Mouse (Mus musculus) cerebellum, adult 2 months (tissue): ENCODE measurements around the gene Rnf222. TPM values are rescaled to one million over a fixed set of nuclear protein-coding genes. Genes with fewer than 3 reads are reported as not detected.
A peak's percentile ranks its signal among the peaks of the same experiment; 100 is the strongest.

Experiments
- DNase-seq, 2 experiments: peaks; one replicate each; pipeline ENCODE4 v3.0.0; 2021
- H3K27ac ChIP-seq: fragments of 200-500 bp; 2 replicates; pipeline ENCODE4 v1.5.1; 2012; ENCODE audit warnings: low read length, control low read depth, inconsistent platforms; ENCODE audit not compliant: insufficient read depth
- H3K27me3 ChIP-seq: fragments of 200-500 bp; 2 replicates; pipeline ENCODE4 v1.6.1; 2012; ENCODE audit warnings: inconsistent platforms, mild to moderate bottlenecking, low read length, moderate library complexity; ENCODE audit not compliant: control insufficient read depth, insufficient read depth
- H3K4me1 ChIP-seq: fragments of 200-500 bp; 2 replicates; pipeline ENCODE4 v1.6.1; 2011; ENCODE audit warnings: low read length; ENCODE audit not compliant: control insufficient read depth, insufficient read depth
- H3K4me3 ChIP-seq: fragments of 200-500 bp; replicated peaks from 2 replicates; pipeline ENCODE3; 2011; ENCODE audit warnings: mild to moderate bottlenecking, low read depth, low read length, control low read depth; ENCODE audit not compliant: insufficient read depth
- CTCF ChIP-seq: fragments of 200-500 bp; IDR thresholded peaks from 2 replicates; pipeline ENCODE4 v1.5.1; 2011; ENCODE audit warnings: low read depth, mild to moderate bottlenecking, control low read depth, low read length, moderate library complexity, borderline replicate concordance; ENCODE audit not compliant: insufficient read depth
- POLR2A ChIP-seq: fragments of 200-500 bp; IDR thresholded peaks from 2 replicates; pipeline ENCODE4 v1.6.1; 2011; ENCODE audit warnings: low read length, control low read depth, borderline replicate concordance; ENCODE audit not compliant: insufficient read depth
- WGBS: fragments of 180-500 bp; shearing (Covaris S2); methylation state at CpG from one replicate; pipeline ENCODE4 v1.1.7; 2018; 5-methylcytosine and 5-hydroxymethylcytosine counted together
- polyA plus RNA-seq: library from polyadenylated mRNA; depleted of rRNA; stranded (reverse); fragments of >200 nt; gene quantifications from 2 replicates; pipeline ENCODE4 v1.2.3, GENCODE M21; 2012

Rnf222 gene
- polyA plus RNA-seq, 1 experiment, result 0.05 TPM

GRCm38 (mm10) chr11:68857329-68857728 lies 31.0 kb upstream of the Rnf222 start:
- no peak for DNase-seq
- no peak overlapping the region for H3K4me3 ChIP-seq
- TF ChIP-seq POLR2A, result no peak
- TF ChIP-seq CTCF, result no peak
- H3K4me1 ChIP-seq, result no peaks in the 10 kb centered on the region; the same call in 1 of the 2 replicates
- WGBS, result 94% methylated on average over 3 of the region's 3 CpGs
- no peaks in the 10 kb centered on the region for H3K27me3 ChIP-seq
- no peak overlapping the region for H3K27ac ChIP-seq

GRCm38 (mm10) chr11:68859943-68860593 lies 28.3 kb upstream of the Rnf222 start:
- no peaks in the 10 kb centered on the region for H3K4me1 ChIP-seq
- TF ChIP-seq CTCF (no peak), POLR2A (no peak)
- H3K4me3 ChIP-seq, result no peak overlapping the region
- no peak overlapping the region for H3K27ac ChIP-seq
- 84% methylated on average over 8 of the region's 8 CpGs for WGBS
- no peaks in the 10 kb centered on the region for H3K27me3 ChIP-seq
- no peak for DNase-seq

GRCm38 (mm10) chr11:68862260-68862659 lies 26.1 kb upstream of the Rnf222 start:
- H3K4me1 ChIP-seq, result no peaks in the 10 kb centered on the region
- no peaks in the 10 kb centered on the region for H3K27me3 ChIP-seq
- no peak overlapping the region for H3K4me3 ChIP-seq
- H3K27ac ChIP-seq, result no peak overlapping the region
- TF ChIP-seq POLR2A (no peak), CTCF (no peak)
- DNase-seq, result no peak
- 66% methylated on average over 2 of the region's 2 CpGs for WGBS

GRCm38 (mm10) chr11:68863631-68864091 lies 24.7 kb upstream of the Rnf222 start:
- Histone ChIP-seq H3K4me1 (no peaks in the 10 kb centered on the region), H3K27ac (no peak overlapping the region), H3K27me3 (no peaks in the 10 kb centered on the region), H3K4me3 (no peak overlapping the region)
- TF ChIP-seq CTCF (no peak), POLR2A (no peak)
- no peak for DNase-seq
- WGBS, result 82% methylated on average over 4 of the region's 4 CpGs

GRCm38 (mm10) chr11:68864544-68865189 lies 23.7 kb upstream of the Rnf222 start:
- 47% methylated on average over 9 of the region's 9 CpGs for WGBS
- Histone ChIP-seq H3K27ac (no peak overlapping the region), H3K4me1 (no peaks in the 10 kb centered on the region), H3K27me3 (no peaks in the 10 kb centered on the region), H3K4me3 (no peak overlapping the region)
- TF ChIP-seq CTCF, result no peak
- TF ChIP-seq POLR2A, result no peak
- no peak for DNase-seq

- 81% methylated on average over 9 of the region's 9 CpGs for WGBS
- Histone ChIP-seq H3K27ac (no peak overlapping the region), H3K4me1 (no peaks in the 10 kb centered on the region), H3K4me3 (no peak overlapping the region), H3K27me3 (no peaks in the 10 kb centered on the region)
- TF ChIP-seq CTCF (no peak), POLR2A (no peak)
- no peak for DNase-seq
Observed at GRCm38 (mm10) chr11:68871277-68871676, 17.1 kb upstream of the Rnf222 start.

- Histone ChIP-seq H3K4me3 (no peak within 1 kb of the TSS), H3K27me3 (no peaks in the 10 kb centered on the region), H3K27ac (no peak within 1 kb of the TSS), H3K4me1 (no peaks in the 10 kb centered on the region)
- no peak for DNase-seq
- no peak for TF ChIP-seq CTCF
- WGBS, result 57% methylated on average over 6 of the region's 6 CpGs
Observed at GRCm38 (mm10) chr11:68871748-68872147, 16.6 kb upstream of the Rnf222 start, which contains the start of gene Ndel1. Gene Ndel1 (minus strand): TSS chr11:68871858.

- peak; percentile 55 to 57 for DNase-seq
- H3K27ac ChIP-seq, result no peak overlapping the region
- H3K4me3 ChIP-seq, result no peak overlapping the region
- TF ChIP-seq POLR2A (no peak), CTCF (peak; percentile 74; the same call in 1 of the 2 replicates)
- H3K4me1 ChIP-seq, result no peaks in the 10 kb centered on the region
- no peaks in the 10 kb centered on the region for H3K27me3 ChIP-seq
- 0% methylated on average over 2 of the region's 2 CpGs for WGBS
Observed at GRCm38 (mm10) chr11:68874841-68875240, 13.5 kb upstream of the Rnf222 start.
